Mouse (Mus musculus) midbrain, embryonic 15.5 days (tissue): ENCODE data around the gene Mettl17. TPM values are rescaled to one million over a fixed set of nuclear protein-coding genes. Genes with fewer than 3 reads are reported as not detected.

Source experiments
- ATAC-seq: fragments of 200-750 bp; cut with Nextera tagmentation; replicated peaks from 2 replicates; pipeline ENCODE4 v1.8.0; 2017; ENCODE audit warnings: moderate TSS enrichment
- H3K27ac ChIP-seq: fragments of 300-500 bp; sonication (generic); 2 replicates; pipeline ENCODE4 v1.5.1; 2015; ENCODE audit warnings: mild to moderate bottlenecking, inconsistent platforms
- H3K27me3 ChIP-seq: fragments of 300-500 bp; sonication (generic); replicated peaks from 2 replicates; pipeline ENCODE4 v1.6.1; 2015; ENCODE audit warnings: inconsistent platforms
- H3K36me3 ChIP-seq: fragments of 300-500 bp; sonication (generic); replicated peaks from 2 replicates; pipeline ENCODE4 v1.6.1; 2015; ENCODE audit warnings: inconsistent platforms
- H3K4me1 ChIP-seq: fragments of 300-500 bp; sonication (generic); 2 replicates; pipeline ENCODE4 v1.6.1; 2015; ENCODE audit warnings: inconsistent platforms
- H3K4me2 ChIP-seq: fragments of 300-500 bp; sonication (generic); 2 replicates; pipeline ENCODE4 v1.6.1; 2015; ENCODE audit warnings: inconsistent platforms, mild to moderate bottlenecking, moderate library complexity
- H3K4me3 ChIP-seq: fragments of 300-500 bp; sonication (generic); 2 replicates; pipeline ENCODE4 v1.5.1; 2015; ENCODE audit warnings: mild to moderate bottlenecking, inconsistent platforms
- H3K9ac ChIP-seq: fragments of 300-500 bp; sonication (generic); 2 replicates; pipeline ENCODE4 v1.6.1; 2015; ENCODE audit warnings: mild to moderate bottlenecking, inconsistent platforms
- H3K9me3 ChIP-seq: fragments of 300-500 bp; sonication (generic); 2 replicates; pipeline ENCODE4 v1.6.1; 2016; ENCODE audit warnings: inconsistent platforms
- WGBS: fragments of 180-500 bp; shearing (Covaris S2); methylation state at CpG from one replicate; pipeline ENCODE4 v1.1.7; 2015; ENCODE audit warnings: mixed read lengths; 5-methylcytosine and 5-hydroxymethylcytosine counted together
- polyA plus RNA-seq: library from polyadenylated mRNA; unstranded; fragments of >200 nt; fragmentation: Nextera tagmentation; extraction: Ambion mirVana; gene quantifications from 2 replicates; pipeline ENCODE4 v1.2.1, GENCODE M21; 2015

Gene Mettl17
- polyA plus RNA-seq, 1 experiment from 2014 or later = 99.3 TPM

DNA sequence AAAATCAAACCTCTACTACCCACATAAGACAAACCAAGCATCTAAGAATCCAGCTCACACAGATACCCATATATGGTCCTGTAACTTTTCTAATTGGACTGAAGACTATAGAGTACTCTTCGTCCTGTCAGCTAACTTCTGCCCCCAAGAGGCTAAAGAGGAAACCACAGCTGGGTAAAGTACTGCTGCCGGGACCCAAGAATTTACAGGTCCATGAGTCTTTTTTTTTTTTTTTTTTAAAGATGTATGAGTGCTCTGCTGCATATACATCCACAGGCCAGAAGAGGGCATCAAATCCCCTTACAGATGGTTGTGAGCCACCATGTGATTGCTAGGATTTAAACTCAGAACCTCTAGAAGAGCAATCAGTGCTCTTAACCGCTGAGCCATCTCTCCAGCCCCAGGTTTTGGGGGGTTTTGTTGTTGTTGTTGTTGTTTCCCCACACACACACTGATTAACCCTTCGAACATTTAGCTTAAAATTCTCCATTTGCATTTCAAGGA lies 1.1 kb upstream of the Mettl17 start:
- H3K9me3 ChIP-seq = no peaks in the 10 kb centered on the region
- H3K9ac ChIP-seq = peak overlapping the region; percentile 38; the same call in 1 of the 2 replicates
- H3K4me1 ChIP-seq = peaks cover 17% of the 10 kb centered on the region
- H3K27ac ChIP-seq = peak overlapping the region; percentile 83
- WGBS = 3% methylated on average over 4 of the region's 4 CpGs
- H3K4me3 ChIP-seq = peak overlapping the region; percentile 67
- H3K27me3 ChIP-seq = no peaks in the 10 kb centered on the region
- H3K36me3 ChIP-seq = peaks cover 9% of the 10 kb centered on the region
- ATAC-seq = peak; percentile 58
- H3K4me2 ChIP-seq = peak overlapping the region; percentile 82

DNA sequence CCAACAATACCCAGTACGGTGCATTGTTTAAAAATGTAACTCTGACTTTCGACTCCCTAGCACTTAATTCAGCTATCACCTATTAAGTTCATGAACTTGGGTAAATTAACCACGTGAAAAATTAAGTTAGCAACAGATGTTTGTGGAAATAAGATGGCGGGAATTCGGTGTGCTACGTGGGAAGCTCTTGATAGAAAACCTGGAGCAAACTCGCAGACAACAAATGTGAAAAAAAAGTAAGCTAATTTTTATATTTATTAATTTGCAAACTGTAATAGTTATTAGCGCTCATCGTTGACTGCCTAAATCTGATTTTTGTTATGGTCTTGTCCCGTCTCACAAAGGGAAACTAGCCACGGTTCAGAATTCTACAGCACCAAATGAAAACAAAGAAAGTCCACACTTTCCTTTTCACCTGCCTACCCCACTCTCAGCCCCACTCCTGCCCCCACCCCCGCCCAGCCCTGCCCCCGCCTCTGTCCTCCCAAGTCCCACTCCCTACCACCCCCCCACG lies 554 bp upstream of the Mettl17 start:
- no peaks in the 10 kb centered on the region for H3K27me3 ChIP-seq
- H3K9me3 ChIP-seq = no peaks in the 10 kb centered on the region
- WGBS = 1% methylated on average over 14 of the region's 14 CpGs
- peak; percentile 57 for ATAC-seq
- H3K4me1 ChIP-seq = peaks cover 17% of the 10 kb centered on the region
- peak overlapping the region; percentile 67 for H3K4me3 ChIP-seq
- peak overlapping the region; percentile 83 for H3K27ac ChIP-seq
- peaks cover 15% of the 10 kb centered on the region for H3K36me3 ChIP-seq
- peak overlapping the region; percentile 38 for H3K9ac ChIP-seq
- peak overlapping the region; percentile 82 for H3K4me2 ChIP-seq

DNA sequence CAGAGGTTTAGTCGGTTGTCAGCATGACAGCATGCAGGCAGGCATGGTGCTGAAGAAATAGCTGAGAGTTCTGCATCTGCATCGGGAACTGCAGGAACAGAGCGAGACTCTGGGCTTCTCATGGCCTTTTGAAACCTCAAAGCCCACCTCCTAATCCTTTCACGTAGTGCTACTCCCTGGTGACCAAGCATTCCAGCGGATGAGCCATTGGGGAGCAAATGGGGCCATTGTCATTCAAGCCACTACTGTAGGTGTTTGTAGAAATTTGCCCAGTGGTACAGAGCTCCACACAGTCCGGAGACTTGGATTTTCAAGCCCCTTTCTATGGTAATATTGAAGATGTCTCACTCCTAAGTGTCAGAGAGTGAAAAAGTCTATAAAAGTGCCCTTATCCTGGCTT lies 1.4 kb downstream of the Mettl17 start:
- WGBS = 45% methylated on average over 6 of the region's 6 CpGs
- no peak for ATAC-seq
- Histone ChIP-seq H3K27me3 (no peaks in the 10 kb centered on the region), H3K4me1 (peaks cover 17% of the 10 kb centered on the region), H3K4me3 (peak overlapping the region; percentile 67), H3K4me2 (peak overlapping the region; percentile 82), H3K9ac (0 out of 2 replicates have a peak overlapping the region, but pooled peaks have one; percentile 66), H3K9me3 (no peaks in the 10 kb centered on the region), H3K27ac (no peak overlapping the region), H3K36me3 (peaks cover 33% of the 10 kb centered on the region)

DNA sequence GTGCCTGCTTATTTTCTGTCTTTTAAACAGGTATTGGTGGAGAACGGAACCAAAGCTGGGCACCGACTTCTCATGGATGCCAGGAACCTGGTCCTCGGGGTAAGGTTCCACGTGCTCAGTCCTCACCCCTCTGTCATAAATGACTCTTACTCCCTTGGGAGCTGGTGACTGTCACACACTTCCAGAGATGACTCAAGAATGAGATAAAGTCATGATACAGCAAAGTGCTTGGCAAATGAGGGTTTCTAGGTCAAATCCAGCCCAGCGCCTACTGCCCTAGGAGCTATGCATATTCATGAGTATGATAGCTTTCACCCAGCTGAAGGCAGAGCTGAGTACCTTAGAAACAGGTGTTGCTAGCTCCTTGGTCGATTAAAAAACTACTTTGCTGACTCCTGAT lies 5.2 kb downstream of the Mettl17 start:
- no peak overlapping the region for H3K9ac ChIP-seq
- no peak overlapping the region for H3K27ac ChIP-seq
- H3K4me3 ChIP-seq = no peak overlapping the region
- 85% methylated on average over 6 of the region's 6 CpGs for WGBS
- no peaks in the 10 kb centered on the region for H3K27me3 ChIP-seq
- no peak overlapping the region for H3K4me2 ChIP-seq
- peaks cover 17% of the 10 kb centered on the region for H3K4me1 ChIP-seq
- H3K36me3 ChIP-seq = peaks cover 52% of the 10 kb centered on the region
- H3K9me3 ChIP-seq = no peaks in the 10 kb centered on the region
- ATAC-seq = no peak

DNA sequence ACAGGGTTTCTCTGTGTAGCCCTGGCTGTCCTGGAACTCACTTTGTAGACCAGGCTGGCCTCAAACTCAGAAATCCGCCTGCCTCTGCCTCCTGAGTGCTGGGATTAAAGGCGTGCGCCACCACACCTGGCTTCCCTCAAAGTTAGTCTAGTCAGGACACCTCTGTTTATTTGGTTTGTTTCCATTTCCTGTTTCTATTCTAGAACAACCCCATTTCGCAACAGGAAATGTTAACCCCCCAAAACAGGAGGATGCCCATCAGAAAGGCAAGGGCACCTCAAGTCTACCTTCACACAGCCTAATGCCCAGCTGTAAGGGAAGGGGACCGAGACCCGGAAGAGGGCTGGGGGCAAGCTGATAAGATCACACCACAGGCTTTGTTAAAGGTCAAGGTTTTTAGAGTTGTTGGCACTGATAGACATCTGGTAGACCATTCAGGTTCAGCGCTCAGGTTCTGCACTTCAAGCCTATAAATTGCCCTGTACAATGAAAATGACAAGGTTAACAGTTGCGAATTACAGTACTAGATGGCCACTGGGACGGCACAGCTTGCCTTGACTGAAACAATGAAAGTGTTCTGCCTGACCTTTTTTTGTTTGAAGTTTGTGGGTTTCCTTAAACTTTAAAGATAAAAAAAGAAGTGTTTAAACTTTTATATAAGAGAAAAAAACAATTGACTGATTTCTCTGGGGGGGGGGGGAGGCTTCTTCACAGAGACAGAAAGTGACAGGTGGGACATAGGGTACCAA lies 7.7 kb downstream of the Mettl17 start, which contains the start of gene Slc39a2:
Gene Slc39a2 (plus strand): TSS at position 699 of the 749 bp plus-strand sequence.
- H3K9ac ChIP-seq = no peak within 1 kb of the TSS
- H3K27ac ChIP-seq = no peak within 1 kb of the TSS
- WGBS = 95% methylated on average over 9 of the region's 9 CpGs
- H3K36me3 ChIP-seq = peaks cover 54% of the 10 kb centered on the region
- H3K4me1 ChIP-seq = no peaks in the 10 kb centered on the region
- no peaks in the 10 kb centered on the region for H3K9me3 ChIP-seq
- H3K4me3 ChIP-seq = no peak within 1 kb of the TSS
- no peaks in the 10 kb centered on the region for H3K27me3 ChIP-seq
- ATAC-seq = no peak
- H3K4me2 ChIP-seq = no peak within 1 kb of the TSS

DNA sequence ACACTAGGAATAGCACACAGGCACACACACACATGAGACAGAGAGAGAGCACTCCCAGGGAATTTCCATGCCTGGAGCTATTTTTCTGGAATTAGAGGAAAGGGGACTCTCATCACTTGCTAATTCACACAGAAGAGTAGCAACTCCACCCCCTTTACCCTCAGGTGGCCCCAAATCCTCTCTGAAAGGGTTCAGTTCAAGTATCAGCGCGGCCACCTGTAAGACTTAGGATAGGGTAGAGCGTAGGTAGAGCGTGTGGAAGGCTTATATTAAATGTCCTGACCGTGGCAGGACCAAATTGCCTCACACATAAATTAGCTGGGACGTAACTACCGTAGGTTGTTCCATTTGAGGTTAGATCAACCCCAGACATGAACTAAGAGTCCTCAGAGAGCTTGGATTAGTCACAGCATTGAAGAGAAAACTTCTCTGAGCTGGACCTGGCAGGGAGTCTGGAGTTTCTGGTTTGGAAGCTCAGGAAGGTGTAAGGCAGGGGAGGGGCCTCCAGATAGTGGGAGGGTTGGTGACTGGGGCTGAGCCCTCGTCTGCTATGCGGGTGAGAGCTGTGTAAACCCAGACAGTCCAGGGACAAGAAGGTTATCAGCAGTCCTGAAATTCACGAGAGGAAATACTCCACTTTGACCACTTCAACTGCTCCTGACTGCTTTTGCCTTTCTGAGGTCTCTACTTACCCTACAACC lies 8.6 kb downstream of the Mettl17 start:
- H3K4me2 ChIP-seq = no peak overlapping the region
- no peak overlapping the region for H3K4me3 ChIP-seq
- no peaks in the 10 kb centered on the region for H3K9me3 ChIP-seq
- ATAC-seq = no peak
- WGBS = 29% methylated on average over 10 of the region's 10 CpGs
- H3K27ac ChIP-seq = no peak overlapping the region
- H3K36me3 ChIP-seq = peaks cover 54% of the 10 kb centered on the region
- H3K9ac ChIP-seq = no peak overlapping the region
- H3K4me1 ChIP-seq = no peaks in the 10 kb centered on the region
- no peaks in the 10 kb centered on the region for H3K27me3 ChIP-seq

DNA sequence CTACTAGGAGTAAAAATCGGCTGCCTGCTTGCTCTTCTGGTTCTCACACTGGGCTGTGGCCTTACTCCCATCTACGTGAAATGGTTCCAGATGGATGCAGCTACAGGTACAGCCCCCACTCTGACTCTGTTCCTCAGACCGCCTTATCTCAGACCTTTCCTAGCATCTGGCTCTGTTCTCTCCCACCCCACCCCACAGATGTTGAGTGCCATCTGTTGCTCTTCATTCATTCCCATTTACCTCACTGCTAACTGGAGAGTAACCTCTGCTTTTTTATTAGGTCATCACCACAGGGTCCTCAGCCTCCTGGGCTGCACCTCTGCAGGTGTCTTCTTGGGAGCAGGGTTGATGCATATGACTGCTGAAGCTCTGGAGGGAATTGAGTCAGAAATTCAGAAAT lies 9.2 kb downstream of the Mettl17 start:
- Histone ChIP-seq H3K9me3 (no peaks in the 10 kb centered on the region), H3K27ac (no peak overlapping the region)
- ATAC-seq = no peak

DNA sequence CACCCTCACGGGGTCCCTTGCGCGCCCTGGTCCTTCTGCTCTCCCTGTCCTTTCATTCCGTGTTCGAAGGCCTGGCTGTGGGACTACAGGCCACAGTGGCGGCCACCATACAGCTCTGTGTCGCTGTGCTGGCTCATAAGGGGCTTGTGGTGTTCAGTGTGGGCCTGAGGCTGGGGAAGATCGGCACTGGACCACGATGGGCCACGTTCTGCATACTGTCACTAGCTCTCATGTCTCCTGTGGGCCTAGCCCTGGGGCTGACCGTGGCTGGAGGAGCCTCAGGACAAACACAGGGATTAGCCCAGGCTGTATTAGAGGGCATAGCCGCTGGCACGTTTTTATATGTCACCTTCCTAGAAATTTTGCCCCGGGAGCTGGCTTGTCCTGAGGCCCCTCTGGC lies 10.4 kb downstream of the Mettl17 start:
- H3K27me3 ChIP-seq = no peaks in the 10 kb centered on the region
- H3K27ac ChIP-seq = no peak overlapping the region
- H3K9ac ChIP-seq = no peak overlapping the region
- WGBS = 83% methylated on average over 14 of the region's 14 CpGs
- ATAC-seq = 0 out of 2 replicates have a peak, but pooled peaks have one; percentile 8
- peaks cover 37% of the 10 kb centered on the region for H3K36me3 ChIP-seq
- H3K4me1 ChIP-seq = no peaks in the 10 kb centered on the region
- no peak overlapping the region for H3K4me3 ChIP-seq
- H3K9me3 ChIP-seq = no peaks in the 10 kb centered on the region
- no peak overlapping the region for H3K4me2 ChIP-seq

More for the DNA sequence above, 9.2 kb downstream of the Mettl17 start:
- no peaks in the 10 kb centered on the region for H3K27me3 ChIP-seq
- 68% methylated on average over 3 of the region's 3 CpGs for WGBS
- H3K4me3 ChIP-seq = no peak overlapping the region
- H3K4me2 ChIP-seq = no peak overlapping the region
- no peak overlapping the region for H3K9ac ChIP-seq
- no peaks in the 10 kb centered on the region for H3K4me1 ChIP-seq
- peaks cover 50% of the 10 kb centered on the region for H3K36me3 ChIP-seq

DNA sequence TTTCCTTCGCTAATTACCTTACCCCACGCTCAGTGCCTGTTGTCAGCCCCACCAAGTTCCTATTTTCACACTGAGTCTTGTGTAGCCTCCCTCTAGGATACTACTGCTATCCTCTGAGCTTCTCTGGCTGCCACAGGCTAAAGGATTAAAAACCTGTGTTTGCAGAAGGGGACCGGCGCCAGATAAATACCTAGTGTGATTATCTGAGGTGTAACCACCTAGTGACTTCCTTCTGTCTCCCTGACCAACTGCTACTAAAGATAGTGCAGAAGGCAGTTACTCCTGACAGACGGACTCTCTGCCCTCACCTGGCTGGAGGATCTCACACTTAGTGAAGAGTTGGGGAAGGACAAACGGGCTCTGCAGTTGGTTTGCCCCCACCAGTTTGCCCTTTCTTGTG lies 11.4 kb downstream of the Mettl17 start:
- no peak overlapping the region for H3K4me3 ChIP-seq
- no peak overlapping the region for H3K4me2 ChIP-seq
- no peaks in the 10 kb centered on the region for H3K27me3 ChIP-seq
- H3K27ac ChIP-seq = no peak overlapping the region
- WGBS = 89% methylated on average over 6 of the region's 6 CpGs
- no peaks in the 10 kb centered on the region for H3K9me3 ChIP-seq
- H3K4me1 ChIP-seq = no peaks in the 10 kb centered on the region
- peaks cover 29% of the 10 kb centered on the region for H3K36me3 ChIP-seq
- no peak for ATAC-seq
- no peak overlapping the region for H3K9ac ChIP-seq

DNA sequence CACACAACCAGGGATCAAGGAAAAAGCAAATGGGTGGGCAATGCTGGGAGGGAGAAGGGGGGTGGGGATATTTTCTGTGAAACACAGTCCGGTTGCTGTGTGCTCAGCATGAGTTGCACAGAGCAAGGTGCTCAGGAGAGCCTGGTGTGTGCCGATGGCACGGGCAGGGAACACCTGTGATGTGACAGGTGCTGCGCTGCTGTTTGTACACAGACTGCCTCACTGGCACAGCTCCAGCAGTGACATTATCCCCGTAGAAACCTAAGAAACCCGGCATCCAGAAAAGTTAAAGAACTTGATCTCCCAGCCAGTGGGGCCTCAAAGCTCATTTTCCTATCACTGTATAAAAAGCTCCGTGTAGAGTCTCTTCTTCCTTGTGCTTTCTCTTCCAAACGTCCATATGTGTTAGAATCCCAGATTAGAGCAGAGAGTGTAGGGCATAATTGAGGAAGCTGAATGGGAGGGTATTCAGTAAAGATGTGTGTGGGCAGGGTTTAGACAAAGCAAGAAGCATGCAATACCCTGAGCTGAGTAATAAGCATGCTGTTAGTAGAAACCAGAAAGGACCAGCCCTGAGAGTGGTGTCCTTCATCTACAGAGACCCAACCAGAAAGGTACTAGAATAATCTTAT lies 12.0 kb downstream of the Mettl17 start:
- Histone ChIP-seq H3K9me3 (no peaks in the 10 kb centered on the region), H3K4me1 (no peaks in the 10 kb centered on the region), H3K4me3 (no peak overlapping the region), H3K9ac (no peak overlapping the region), H3K27ac (no peak overlapping the region), H3K27me3 (no peaks in the 10 kb centered on the region), H3K36me3 (peaks cover 22% of the 10 kb centered on the region), H3K4me2 (no peak overlapping the region)
- ATAC-seq = no peak
- 78% methylated on average over 8 of the region's 8 CpGs for WGBS

DNA sequence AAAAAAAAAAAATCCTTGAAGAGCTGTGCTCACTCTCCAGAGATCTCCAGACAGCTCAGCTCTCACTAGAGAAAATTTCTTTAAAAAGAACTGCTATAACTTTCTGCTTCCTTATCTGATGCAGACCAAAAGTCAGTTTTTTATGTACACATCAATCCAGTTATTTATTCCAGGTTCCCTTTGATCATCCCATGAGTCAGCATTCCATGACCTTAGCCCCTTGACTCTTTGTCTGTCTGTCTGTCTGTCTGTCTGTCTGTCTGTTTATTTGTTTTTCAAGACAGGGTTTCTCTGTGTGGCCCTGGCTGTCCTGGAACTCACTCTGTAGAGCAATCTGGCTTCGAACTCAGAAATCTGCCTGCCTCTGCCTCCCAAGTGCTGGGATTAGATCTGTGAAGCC lies 14.7 kb downstream of the Mettl17 start:
- Histone ChIP-seq H3K27ac (no peak overlapping the region), H3K4me3 (no peak overlapping the region), H3K27me3 (no peaks in the 10 kb centered on the region), H3K4me1 (no peaks in the 10 kb centered on the region; the same call in 1 of the 2 replicates), H3K4me2 (no peak overlapping the region), H3K9ac (no peak overlapping the region), H3K36me3 (peaks cover 10% of the 10 kb centered on the region; the same call in 1 of the 2 replicates), H3K9me3 (no peaks in the 10 kb centered on the region)
- ATAC-seq = no peak
- 100% methylated on average over 1 of the region's 1 CpGs for WGBS
